Mouse (Mus musculus): ENCODE results near the gene Mbnl1. TPM values are rescaled to one million over a fixed set of nuclear protein-coding genes. Genes with fewer than 3 reads are reported as not detected.

Mbnl1 gene
- polyA plus RNA-seq, 1 experiment from 2014 or later = 127 TPM

DNA sequence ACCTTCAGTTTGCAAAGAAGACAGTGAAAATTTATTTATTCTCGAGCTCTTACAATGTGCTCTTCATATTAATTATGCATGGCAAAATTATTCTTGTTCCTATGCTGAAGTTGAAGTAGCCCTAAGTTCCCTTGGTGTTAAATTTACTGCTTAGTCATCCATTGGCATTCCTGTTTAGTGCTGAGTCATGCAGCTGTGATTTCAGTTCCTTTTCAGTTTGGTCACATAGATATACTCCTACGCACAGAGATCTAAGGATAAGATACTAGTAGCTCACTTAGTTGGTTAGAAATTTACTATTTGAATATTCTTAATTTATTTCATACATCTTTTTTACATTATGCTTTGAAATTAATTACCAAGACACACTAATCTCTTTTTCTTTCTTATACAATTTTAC, 143.5 kb downstream of the Mbnl1 start:
- H3K9me3 ChIP-seq (ENCODE audit: low read length) = no peaks in the 10 kb centered on the region
- H3K36me3 ChIP-seq (ENCODE audit: insufficient read depth, low read length) = peaks cover 5% of the 10 kb centered on the region; the same call in 1 of the 2 replicates
- H3K4me2 ChIP-seq (replicated peaks; ENCODE audit: low read depth, low read length) = no peak overlapping the region
- DNase-seq (ENCODE audit: low spot score) (peak; percentile 30), ATAC-seq (no peak)
- no peaks in the 10 kb centered on the region for H3K4me1 ChIP-seq (ENCODE audit: insufficient read depth, low read depth, low read length)
- no peak overlapping the region for H3K27ac ChIP-seq (ENCODE audit: low read length)
- TF ChIP-seq CTCF (IDR thresholded peaks at IDR 0.05) (no peak), EP300 (IDR thresholded peaks at IDR 0.05) (no peak)
- H3K9ac ChIP-seq (replicated peaks; ENCODE audit: low read depth) = no peak overlapping the region
- H3K27me3 ChIP-seq (replicated peaks; ENCODE audit: insufficient read depth, low read length) = no peaks in the 10 kb centered on the region
- H3K4me3 ChIP-seq (ENCODE audit: low read depth, low read length) = no peak overlapping the region
- WGBS = 85% methylated on average over 2 of the region's 2 CpGs

DNA sequence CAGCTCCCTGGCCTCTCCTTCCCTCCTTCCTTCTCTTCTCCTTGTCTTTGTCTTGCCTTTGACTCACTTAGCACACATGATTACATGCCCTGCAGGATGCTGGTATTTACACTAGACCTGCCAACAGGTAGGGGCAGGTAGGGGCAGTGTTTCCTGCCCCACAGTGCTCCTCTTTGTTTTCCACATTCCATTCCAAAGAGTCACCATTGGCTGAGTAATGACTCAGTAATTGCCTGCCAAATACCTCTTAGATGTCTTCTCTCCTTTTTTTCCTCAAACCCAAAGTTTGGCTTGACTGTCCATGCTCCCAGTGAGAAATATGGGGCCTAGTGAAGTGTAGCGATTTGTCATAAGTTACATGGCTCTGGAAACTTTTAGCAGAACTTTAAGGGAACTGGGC, 145.0 kb downstream of the Mbnl1 start:
- Histone ChIP-seq H3K36me3 (ENCODE audit: insufficient read depth, low read length) (peaks cover 5% of the 10 kb centered on the region; the same call in 1 of the 2 replicates), H3K27me3 (replicated peaks; ENCODE audit: insufficient read depth, low read length) (no peaks in the 10 kb centered on the region), H3K9me3 (ENCODE audit: low read length) (no peaks in the 10 kb centered on the region), H3K9ac (replicated peaks; ENCODE audit: low read depth) (no peak overlapping the region), H3K4me1 (ENCODE audit: insufficient read depth, low read depth, low read length) (no peaks in the 10 kb centered on the region), H3K27ac (ENCODE audit: low read length) (no peak overlapping the region), H3K4me3 (ENCODE audit: low read depth, low read length) (no peak overlapping the region), H3K4me2 (replicated peaks; ENCODE audit: low read depth, low read length) (no peak overlapping the region)
- peak; percentile 69 for ATAC-seq
- peak; percentile 41 for DNase-seq (ENCODE audit: low spot score)
- TF ChIP-seq CTCF (IDR thresholded peaks at IDR 0.05) = peak; percentile 13
- no peak for TF ChIP-seq EP300 (IDR thresholded peaks at IDR 0.05)
- WGBS = 86% methylated on average over 1 of the region's 1 CpGs

DNA sequence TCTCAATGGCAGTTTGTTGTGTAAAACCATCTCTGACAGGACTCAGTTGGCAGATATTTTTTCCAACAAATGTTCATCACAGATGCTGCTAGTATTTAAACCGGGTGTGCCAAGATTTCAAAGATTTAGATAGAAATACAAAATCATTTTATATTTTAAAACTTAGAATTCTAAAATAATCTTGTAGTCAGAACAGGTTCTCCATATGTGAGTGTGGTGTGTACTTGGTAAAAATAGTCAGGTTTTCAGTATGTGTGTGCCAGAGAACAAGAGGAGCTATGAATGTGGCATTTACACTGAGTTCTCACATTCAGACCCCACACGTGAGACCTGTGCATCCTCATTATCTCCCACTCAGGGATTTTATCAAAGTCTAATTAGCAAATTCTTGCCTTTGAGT, 147.6 kb downstream of the Mbnl1 start:
- H3K9ac ChIP-seq (replicated peaks; ENCODE audit: low read depth) = no peak overlapping the region
- no peaks in the 10 kb centered on the region for H3K4me1 ChIP-seq (ENCODE audit: insufficient read depth, low read depth, low read length)
- TF ChIP-seq CTCF (IDR thresholded peaks at IDR 0.05) (no peak), EP300 (IDR thresholded peaks at IDR 0.05) (no peak)
- H3K4me3 ChIP-seq (ENCODE audit: low read depth, low read length) = no peak overlapping the region
- 58% methylated on average over 2 of the region's 2 CpGs for WGBS
- no peak overlapping the region for H3K4me2 ChIP-seq (replicated peaks; ENCODE audit: low read depth, low read length)
- ATAC-seq = no peak
- H3K9me3 ChIP-seq (ENCODE audit: low read length) = no peaks in the 10 kb centered on the region
- H3K27ac ChIP-seq (ENCODE audit: low read length) = no peak overlapping the region
- no peaks in the 10 kb centered on the region for H3K27me3 ChIP-seq (replicated peaks; ENCODE audit: insufficient read depth, low read length)
- peaks cover 5% of the 10 kb centered on the region; the same call in 1 of the 2 replicates for H3K36me3 ChIP-seq (ENCODE audit: insufficient read depth, low read length)
- no peak for DNase-seq (ENCODE audit: low spot score)

DNA sequence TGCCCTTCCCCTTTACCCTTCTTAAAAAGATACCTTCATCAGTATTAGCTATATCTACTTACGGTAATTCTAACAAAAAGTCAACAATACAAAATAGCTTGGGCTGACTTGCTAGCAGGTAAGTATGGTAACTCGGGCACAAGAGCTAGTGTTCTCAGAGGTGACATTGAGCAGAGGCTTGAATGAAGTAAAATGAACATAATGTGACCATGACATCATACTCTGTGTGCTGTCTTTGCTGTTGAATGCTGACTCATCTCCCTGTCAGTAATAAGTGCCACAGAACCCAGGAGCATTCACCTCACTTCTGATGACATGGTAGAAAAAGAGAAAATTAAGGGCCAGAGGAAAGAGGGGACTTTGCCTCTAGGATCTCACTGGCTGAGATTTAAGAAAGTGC, 158.6 kb downstream of the Mbnl1 start:
- H3K27me3 ChIP-seq (replicated peaks; ENCODE audit: insufficient read depth, low read length) = no peaks in the 10 kb centered on the region
- ATAC-seq = no peak
- WGBS = 89% methylated on average over 2 of the region's 2 CpGs
- DNase-seq (ENCODE audit: low spot score) = no peak
- no peak overlapping the region for H3K4me2 ChIP-seq (replicated peaks; ENCODE audit: low read depth, low read length)
- H3K27ac ChIP-seq (ENCODE audit: low read length) = no peak overlapping the region
- no peak overlapping the region for H3K9ac ChIP-seq (replicated peaks; ENCODE audit: low read depth)
- no peaks in the 10 kb centered on the region for H3K4me1 ChIP-seq (ENCODE audit: insufficient read depth, low read depth, low read length)
- TF ChIP-seq EP300 (IDR thresholded peaks at IDR 0.05) (no peak), CTCF (IDR thresholded peaks at IDR 0.05) (no peak)
- H3K9me3 ChIP-seq (ENCODE audit: low read length) = no peaks in the 10 kb centered on the region
- H3K36me3 ChIP-seq (ENCODE audit: insufficient read depth, low read length) = peaks cover 13% of the 10 kb centered on the region; the same call in 1 of the 2 replicates
- H3K4me3 ChIP-seq (ENCODE audit: low read depth, low read length) = no peak overlapping the region

DNA sequence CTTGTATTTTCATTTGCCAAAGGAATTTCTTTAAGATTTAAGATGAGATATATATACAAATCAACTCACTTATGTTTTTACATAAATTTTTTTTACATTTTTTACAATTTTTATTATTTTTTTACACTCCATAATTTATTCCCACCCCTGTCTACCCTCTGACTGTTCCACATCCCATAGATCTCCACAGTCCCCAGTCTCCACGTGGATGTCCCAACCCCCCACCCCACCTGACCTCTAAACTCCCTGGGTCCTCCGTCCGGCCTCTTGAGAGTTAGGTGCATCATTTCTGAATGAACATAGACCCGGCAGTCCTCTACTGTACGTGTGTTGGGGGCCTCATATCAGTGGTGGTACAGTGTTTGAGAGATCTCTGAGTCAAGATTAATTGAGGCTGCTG, 159.1 kb downstream of the Mbnl1 start:
- H3K36me3 ChIP-seq (ENCODE audit: insufficient read depth, low read length) = peaks cover 8% of the 10 kb centered on the region; the same call in 1 of the 2 replicates
- WGBS = 85% methylated on average over 5 of the region's 5 CpGs
- ATAC-seq (no peak), DNase-seq (ENCODE audit: low spot score) (no peak)
- no peak overlapping the region for H3K4me3 ChIP-seq (ENCODE audit: low read depth, low read length)
- H3K9ac ChIP-seq (replicated peaks; ENCODE audit: low read depth) = no peak overlapping the region
- H3K4me2 ChIP-seq (replicated peaks; ENCODE audit: low read depth, low read length) = no peak overlapping the region
- no peak for TF ChIP-seq EP300 (IDR thresholded peaks at IDR 0.05)
- TF ChIP-seq CTCF (IDR thresholded peaks at IDR 0.05) = no peak
- H3K9me3 ChIP-seq (ENCODE audit: low read length) = no peaks in the 10 kb centered on the region
- no peaks in the 10 kb centered on the region for H3K27me3 ChIP-seq (replicated peaks; ENCODE audit: insufficient read depth, low read length)
- no peak overlapping the region for H3K27ac ChIP-seq (ENCODE audit: low read length)
- no peaks in the 10 kb centered on the region for H3K4me1 ChIP-seq (ENCODE audit: insufficient read depth, low read depth, low read length)

DNA sequence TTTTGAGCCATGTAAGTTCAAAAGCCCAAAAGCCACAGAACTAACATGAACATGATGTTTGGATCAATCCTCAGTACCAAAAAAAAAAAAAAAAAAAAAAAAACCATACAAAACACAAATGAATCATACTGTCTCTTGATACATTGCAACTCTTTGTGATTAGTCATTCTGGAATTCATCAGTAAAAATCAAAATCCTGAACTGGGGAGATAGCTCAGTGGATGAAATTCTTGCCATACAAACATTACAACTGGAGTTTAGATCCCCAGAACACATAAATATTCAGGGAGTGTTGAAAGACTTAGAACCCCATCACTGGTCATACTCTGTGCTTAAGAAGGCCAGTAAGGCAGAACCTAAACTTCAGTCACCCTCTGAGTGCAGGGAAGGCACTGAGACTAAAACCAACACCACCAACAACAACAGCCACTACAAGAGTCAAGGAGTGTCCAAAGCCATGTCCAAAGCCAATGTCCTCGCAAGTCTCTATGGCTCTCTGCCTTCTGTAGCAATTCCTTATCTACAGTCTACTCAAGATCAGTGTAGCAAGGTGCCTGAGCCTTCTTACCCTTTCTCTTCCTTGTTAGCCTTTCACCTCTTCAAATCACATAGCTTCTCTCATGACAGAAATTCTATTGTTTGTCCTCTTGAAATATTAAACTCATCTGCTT, 160.3 kb downstream of the Mbnl1 start:
- Histone ChIP-seq H3K9ac (replicated peaks; ENCODE audit: low read depth) (no peak overlapping the region), H3K36me3 (ENCODE audit: insufficient read depth, low read length) (peaks cover 4% of the 10 kb centered on the region; the same call in 1 of the 2 replicates), H3K4me3 (ENCODE audit: low read depth, low read length) (no peak overlapping the region), H3K4me1 (ENCODE audit: insufficient read depth, low read depth, low read length) (no peaks in the 10 kb centered on the region), H3K4me2 (replicated peaks; ENCODE audit: low read depth, low read length) (no peak overlapping the region), H3K9me3 (ENCODE audit: low read length) (no peaks in the 10 kb centered on the region), H3K27ac (ENCODE audit: low read length) (no peak overlapping the region), H3K27me3 (replicated peaks; ENCODE audit: insufficient read depth, low read length) (no peaks in the 10 kb centered on the region)
- TF ChIP-seq CTCF (IDR thresholded peaks at IDR 0.05) = no peak
- TF ChIP-seq EP300 (IDR thresholded peaks at IDR 0.05) = no peak
- WGBS = 68% methylated on average over 1 of the region's 1 CpGs
- DNase-seq (ENCODE audit: low spot score) (no peak), ATAC-seq (no peak)
